Mouse (Mus musculus) kidney, adult 2 months (tissue): ENCODE data around the gene Ccdc162.

Source experiments
- CTCF ChIP-seq: fragments of 200-500 bp; conservative IDR thresholded peaks from 2 replicates; pipeline ENCODE4 v1.5.1; 2011; ENCODE audit warnings: low read depth, mild to moderate bottlenecking, control low read depth, low read length, moderate library complexity, mixed read lengths; ENCODE audit not compliant: insufficient read depth, insufficient read length
- POLR2A ChIP-seq: fragments of 200-500 bp; IDR thresholded peaks from one replicate; pipeline ENCODE4 v1.6.1; 2011; ENCODE audit warnings: low read depth, low read length, control low read depth

DNA sequence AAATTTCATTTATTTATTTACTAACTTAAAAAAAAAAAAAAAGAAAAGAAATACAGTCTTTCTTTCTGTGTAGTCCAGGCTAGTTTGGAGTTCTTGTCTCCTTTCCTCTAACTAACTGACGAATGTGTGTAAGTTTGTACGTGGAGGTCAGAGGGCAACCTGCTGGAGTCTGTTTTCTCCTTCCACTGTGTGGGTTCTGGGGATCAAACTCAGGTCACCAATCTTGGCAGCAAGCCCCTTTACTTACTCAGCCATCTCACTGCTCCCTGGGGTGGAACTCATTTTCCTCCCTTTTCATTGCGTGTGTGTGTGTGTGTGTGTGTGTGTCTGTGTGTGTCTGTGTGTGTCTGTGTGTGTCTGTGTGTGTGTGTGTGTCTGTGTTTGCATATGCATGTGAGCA lies 148.1 kb downstream of the Ccdc162 start:
- no peak for TF ChIP-seq CTCF
- TF ChIP-seq POLR2A, result no peak
